Mouse (Mus musculus): ENCODE measurements at regions not wholly inside any gene's neighbourhood (a gene's known extent, or its start where the extent isn't known, plus 50 kb on each side); places are given as distances from the start of the nearest gene placed in this dataset.

DNA sequence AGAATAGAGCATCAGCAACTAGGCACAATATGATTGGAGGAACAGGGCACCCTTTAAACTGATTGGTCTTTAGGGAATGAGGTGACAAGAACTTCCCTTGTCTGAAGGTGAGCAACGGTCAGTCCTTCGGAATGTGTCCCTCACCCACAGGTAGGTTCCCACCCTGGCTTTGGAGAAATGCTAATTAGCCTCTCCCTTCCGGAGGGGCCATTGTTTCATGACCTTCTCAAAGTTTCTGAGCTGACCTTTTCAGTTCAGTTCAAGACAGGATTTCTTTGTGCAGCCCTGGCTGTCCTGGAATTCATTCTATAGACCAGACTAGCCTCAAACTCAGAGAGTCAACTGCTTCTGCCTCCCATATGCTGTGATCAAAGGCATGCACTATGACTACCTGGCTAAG lies 53.5 kb upstream of the Klf9 start:
- Histone ChIP-seq H3K36me3 (replicated peaks; ENCODE audit: low read length) (no peaks in the 10 kb centered on the region), H3K9me3 (no peaks in the 10 kb centered on the region), H3K4me1 (no peaks in the 10 kb centered on the region), H3K27me3 (replicated peaks) (no peaks in the 10 kb centered on the region), H3K4me3 (replicated peaks) (no peak overlapping the region)
- TF ChIP-seq GATA1 (IDR thresholded peaks at IDR 0.05; ENCODE audit: borderline replicate concordance, low read length) (no peak), FLI1 (IDR thresholded peaks at IDR 0.05; ENCODE audit: low read length) (no peak)

DNA sequence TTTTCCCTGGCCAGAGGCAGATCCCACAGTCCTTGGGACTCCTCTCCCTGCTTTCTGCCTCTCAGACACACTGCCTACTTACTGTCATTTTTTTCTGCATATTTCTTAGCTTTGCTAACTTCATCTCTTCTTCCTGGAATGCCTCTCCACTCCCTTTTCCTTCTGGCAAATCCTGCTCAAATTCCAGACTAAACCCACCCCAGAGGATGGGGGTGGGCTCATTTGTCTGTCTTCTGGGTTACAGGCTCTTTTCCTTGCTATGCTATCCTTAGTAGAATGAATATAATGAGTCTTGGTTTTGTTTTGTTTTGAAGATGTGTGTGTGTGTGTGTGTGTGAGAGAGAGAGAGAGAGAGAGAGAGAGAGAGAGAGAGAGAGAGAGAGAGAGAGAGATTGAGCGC lies 51.9 kb upstream of the Klf9 start:
- Histone ChIP-seq H3K27me3 (replicated peaks) (no peaks in the 10 kb centered on the region), H3K9me3 (no peaks in the 10 kb centered on the region)
- no peak for TF ChIP-seq FLI1 (IDR thresholded peaks at IDR 0.05; ENCODE audit: low read length)

DNA sequence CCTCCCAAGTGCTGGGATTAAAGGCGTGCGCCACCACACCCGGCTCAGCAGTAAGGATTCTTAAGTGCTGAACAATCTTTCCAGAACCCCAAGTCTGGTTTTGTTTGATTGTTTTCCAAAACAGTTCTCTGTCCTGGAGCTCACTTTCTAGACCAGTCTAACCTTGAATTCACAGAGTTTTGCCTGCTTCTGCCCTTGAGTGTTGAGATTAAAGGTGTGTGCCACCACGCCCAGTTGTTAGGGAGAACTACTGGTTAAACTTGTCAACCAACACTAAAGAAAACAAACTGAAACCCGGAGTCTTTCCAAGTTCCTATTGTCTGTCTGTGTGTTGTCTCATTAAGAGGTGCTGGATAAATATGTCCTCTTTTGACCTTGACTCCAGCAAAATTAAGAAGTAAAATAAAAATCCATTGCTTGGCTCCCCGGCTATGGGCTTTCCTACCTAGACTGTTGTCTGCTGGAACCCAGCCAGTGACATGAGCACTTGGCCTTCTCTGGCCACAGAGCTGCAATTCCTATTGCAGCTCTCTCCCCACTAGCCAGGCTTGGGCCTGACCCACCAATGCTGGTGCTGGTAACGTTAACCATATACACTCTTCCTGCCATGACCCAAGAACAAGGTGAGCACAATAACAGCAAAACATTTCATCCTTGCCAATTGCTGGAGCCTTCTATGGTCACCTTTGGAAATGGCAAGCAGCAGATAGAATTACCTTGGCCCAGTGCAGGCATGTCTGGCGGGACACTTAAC lies 51.1 kb upstream of the Klf9 start:
- no peak for TF ChIP-seq FLI1 (IDR thresholded peaks at IDR 0.05; ENCODE audit: low read length)
- H3K27me3 ChIP-seq (replicated peaks), result no peaks in the 10 kb centered on the region
- no peak overlapping the region for H3K4me3 ChIP-seq (replicated peaks)
- H3K9me3 ChIP-seq, result no peaks in the 10 kb centered on the region
- no peaks in the 10 kb centered on the region for H3K36me3 ChIP-seq (replicated peaks; ENCODE audit: low read length)
- H3K4me1 ChIP-seq, result peaks cover 6% of the 10 kb centered on the region; the same call in 1 of the 2 replicates

More for the DNA sequence above, 51.9 kb upstream of the Klf9 start:
- Histone ChIP-seq H3K4me3 (replicated peaks) (no peak overlapping the region), H3K4me1 (peaks cover 6% of the 10 kb centered on the region; the same call in 1 of the 2 replicates), H3K36me3 (replicated peaks; ENCODE audit: low read length) (no peaks in the 10 kb centered on the region)

Measured in megakaryocyte, embryonic 14.5 days (primary cell).